Mouse (Mus musculus): ENCODE data around the gene Sptssa. TPM values are rescaled to one million over a fixed set of nuclear protein-coding genes. Genes with fewer than 3 reads are reported as not detected.

The Sptssa gene
- polyA plus RNA-seq, 1 experiment from 2014 or later: 163 TPM

DNA sequence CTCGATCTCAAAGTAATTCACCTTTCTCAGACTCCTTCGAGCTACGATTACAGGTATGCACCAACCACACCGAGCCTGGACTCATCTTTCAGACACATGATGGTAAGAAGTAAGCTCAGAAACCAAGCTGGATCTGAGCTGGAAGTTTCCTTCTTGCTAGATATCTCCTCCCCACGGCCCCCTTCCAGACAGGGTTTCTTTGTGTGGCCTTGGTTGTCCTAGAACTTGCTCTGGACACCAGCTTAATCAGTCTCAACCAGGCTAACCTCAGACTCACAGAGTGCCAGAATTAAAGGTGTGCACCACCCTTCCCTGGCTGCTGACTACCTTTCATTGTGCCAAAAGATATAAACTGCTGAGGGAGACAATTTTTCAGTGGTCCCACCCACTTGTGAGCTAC is 1.6 kb upstream of the Sptssa start:
- no peak overlapping the region for H3K9ac ChIP-seq (ENCODE audit: low read length)
- no peak for DNase-seq (ENCODE audit: low spot score)
- TF ChIP-seq EP300 (optimal IDR thresholded peaks at IDR 0.05): no peak
- no peak for TF ChIP-seq CTCF (IDR thresholded peaks at IDR 0.05; ENCODE audit: low read depth)
- no peaks in the 10 kb centered on the region for H3K27me3 ChIP-seq (ENCODE audit: control insufficient read depth, insufficient read depth, low read length)
- peaks cover 5% of the 10 kb centered on the region for H3K4me1 ChIP-seq (replicated peaks; ENCODE audit: control insufficient read depth, insufficient read depth)
- H3K4me3 ChIP-seq (ENCODE audit: low read depth, low read length): no peak overlapping the region
- no peak for ATAC-seq (ENCODE audit: low FRiP score, low TSS enrichment)
- WGBS: 96% methylated on average over 5 of the region's 5 CpGs
- H3K36me3 ChIP-seq (ENCODE audit: control insufficient read depth, insufficient read depth, low read length): no peaks in the 10 kb centered on the region
- 0 out of 2 replicates have a peak overlapping the region, but pooled peaks have one; percentile 40 for H3K27ac ChIP-seq (replicated peaks)
- H3K4me2 ChIP-seq (replicated peaks; ENCODE audit: low read depth): no peak overlapping the region
- no peaks in the 10 kb centered on the region for H3K9me3 ChIP-seq (ENCODE audit: control insufficient read depth, low read length)

DNA sequence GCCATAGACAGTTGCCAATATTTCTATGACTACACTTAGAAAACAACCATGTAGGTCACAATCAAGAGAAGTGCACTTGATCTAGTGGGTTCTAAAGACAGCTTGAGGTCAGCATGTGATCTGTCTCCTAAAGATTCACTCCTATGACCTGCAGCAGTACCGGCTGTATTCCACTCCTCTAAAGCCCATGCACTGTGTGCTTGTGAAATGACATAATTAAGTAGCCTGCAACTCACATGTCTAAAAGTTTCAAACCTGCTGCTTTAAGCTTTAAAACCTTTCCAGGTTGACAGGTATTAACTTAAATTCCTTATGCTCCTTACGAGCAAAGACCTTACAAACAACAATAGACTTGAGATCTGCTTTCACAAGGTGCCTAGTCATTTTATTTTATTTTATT is 853 bp upstream of the Sptssa start:
- DNase-seq (ENCODE audit: low spot score) (no peak), ATAC-seq (ENCODE audit: low FRiP score, low TSS enrichment) (no peak)
- Histone ChIP-seq H3K4me1 (replicated peaks; ENCODE audit: control insufficient read depth, insufficient read depth) (peaks cover 5% of the 10 kb centered on the region), H3K27me3 (ENCODE audit: control insufficient read depth, insufficient read depth, low read length) (no peaks in the 10 kb centered on the region), H3K4me2 (replicated peaks; ENCODE audit: low read depth) (peak overlapping the region; percentile 64; the same call in 1 of the 2 replicates), H3K4me3 (ENCODE audit: low read depth, low read length) (peak overlapping the region; percentile 71; the same call in 1 of the 2 replicates), H3K9me3 (ENCODE audit: control insufficient read depth, low read length) (no peaks in the 10 kb centered on the region), H3K27ac (replicated peaks) (no peak overlapping the region), H3K9ac (ENCODE audit: low read length) (no peak overlapping the region), H3K36me3 (ENCODE audit: control insufficient read depth, insufficient read depth, low read length) (no peaks in the 10 kb centered on the region)
- 43% methylated on average over 2 of the region's 2 CpGs for WGBS
- TF ChIP-seq CTCF (IDR thresholded peaks at IDR 0.05; ENCODE audit: low read depth): no peak
- TF ChIP-seq EP300 (optimal IDR thresholded peaks at IDR 0.05): no peak

DNA sequence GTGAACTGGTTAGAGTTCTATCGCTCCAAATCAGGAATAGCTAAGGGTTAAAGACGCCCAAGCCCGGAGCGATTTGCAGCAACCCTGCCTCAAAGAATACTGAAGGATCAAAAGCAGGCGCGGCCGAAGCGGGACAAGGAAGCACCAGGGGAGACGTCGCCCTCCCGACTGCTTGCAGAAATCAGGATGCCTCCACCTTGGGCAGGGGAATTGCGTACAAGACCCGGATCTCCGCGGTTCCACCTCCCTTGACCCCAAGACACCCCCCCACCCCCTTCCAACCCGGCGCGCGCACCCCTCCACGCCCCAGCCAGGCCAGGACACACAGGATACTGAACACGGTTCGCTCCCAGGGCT is 356 bp downstream of the Sptssa start:
- peaks cover 5% of the 10 kb centered on the region for H3K4me1 ChIP-seq (replicated peaks; ENCODE audit: control insufficient read depth, insufficient read depth)
- peak overlapping the region; percentile 95 for H3K27ac ChIP-seq (replicated peaks)
- no peaks in the 10 kb centered on the region for H3K36me3 ChIP-seq (ENCODE audit: control insufficient read depth, insufficient read depth, low read length)
- ATAC-seq (ENCODE audit: low FRiP score, low TSS enrichment): no peak; the same call in 1 of the 2 replicates
- WGBS: under 1% methylated on average over 22 of the region's 22 CpGs
- peak overlapping the region; percentile 79 for H3K9ac ChIP-seq (ENCODE audit: low read length)
- H3K27me3 ChIP-seq (ENCODE audit: control insufficient read depth, insufficient read depth, low read length): no peaks in the 10 kb centered on the region
- DNase-seq (ENCODE audit: low spot score): no peak
- peak overlapping the region; percentile 64 for H3K4me2 ChIP-seq (replicated peaks; ENCODE audit: low read depth)
- H3K9me3 ChIP-seq (ENCODE audit: control insufficient read depth, low read length): no peaks in the 10 kb centered on the region
- peak overlapping the region; percentile 71 for H3K4me3 ChIP-seq (ENCODE audit: low read depth, low read length)
- no peak for TF ChIP-seq EP300 (optimal IDR thresholded peaks at IDR 0.05)
- TF ChIP-seq CTCF (IDR thresholded peaks at IDR 0.05; ENCODE audit: low read depth): no peak

- Histone ChIP-seq H3K4me1 (replicated peaks; ENCODE audit: control insufficient read depth, insufficient read depth) (peaks cover 5% of the 10 kb centered on the region), H3K4me3 (ENCODE audit: low read depth, low read length) (peak overlapping the region; percentile 71), H3K27me3 (ENCODE audit: control insufficient read depth, insufficient read depth, low read length) (no peaks in the 10 kb centered on the region), H3K9ac (ENCODE audit: low read length) (peak overlapping the region; percentile 79), H3K4me2 (replicated peaks; ENCODE audit: low read depth) (peak overlapping the region; percentile 64), H3K36me3 (ENCODE audit: control insufficient read depth, insufficient read depth, low read length) (no peaks in the 10 kb centered on the region), H3K27ac (replicated peaks) (peak overlapping the region; percentile 95), H3K9me3 (ENCODE audit: control insufficient read depth, low read length) (no peaks in the 10 kb centered on the region)
- TF ChIP-seq CTCF (IDR thresholded peaks at IDR 0.05; ENCODE audit: low read depth) (no peak), EP300 (optimal IDR thresholded peaks at IDR 0.05) (no peak)
- DNase-seq (ENCODE audit: low spot score) (no peak), ATAC-seq (ENCODE audit: low FRiP score, low TSS enrichment) (no peak)
- WGBS: 11% methylated on average over 16 of the region's 16 CpGs
Measured at GRCm38 (mm10) chr12:54655292-54656038, 908 bp downstream of the Sptssa start.

DNA sequence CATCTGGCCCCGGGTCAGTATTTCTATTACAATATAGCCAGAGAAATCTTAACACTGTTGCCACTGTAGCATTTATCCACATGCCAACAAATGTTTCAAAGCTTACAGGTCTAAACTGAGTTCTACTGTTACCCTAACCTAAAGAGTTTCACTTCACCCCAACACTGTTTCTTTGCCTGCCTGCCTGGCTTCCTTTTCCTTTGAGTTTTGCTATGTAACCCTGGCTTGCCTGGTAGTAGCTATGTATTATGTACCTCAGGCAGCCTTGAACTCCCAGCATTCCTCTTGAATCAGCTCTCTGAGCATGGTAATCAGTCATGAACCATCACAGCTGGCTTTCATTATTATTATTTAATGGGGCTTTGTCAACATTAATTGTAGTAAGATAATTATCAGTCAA is 1.6 kb downstream of the Sptssa start:
- DNase-seq (ENCODE audit: low spot score): no peak
- TF ChIP-seq EP300 (optimal IDR thresholded peaks at IDR 0.05) (no peak), CTCF (IDR thresholded peaks at IDR 0.05; ENCODE audit: low read depth) (no peak)
- Histone ChIP-seq H3K27ac (replicated peaks) (peak overlapping the region; percentile 53), H3K4me2 (replicated peaks; ENCODE audit: low read depth) (peak overlapping the region; percentile 64), H3K4me1 (replicated peaks; ENCODE audit: control insufficient read depth, insufficient read depth) (peaks cover 5% of the 10 kb centered on the region), H3K9me3 (ENCODE audit: control insufficient read depth, low read length) (no peaks in the 10 kb centered on the region), H3K27me3 (ENCODE audit: control insufficient read depth, insufficient read depth, low read length) (no peaks in the 10 kb centered on the region), H3K4me3 (ENCODE audit: low read depth, low read length) (no peak overlapping the region), H3K9ac (ENCODE audit: low read length) (no peak overlapping the region), H3K36me3 (ENCODE audit: control insufficient read depth, insufficient read depth, low read length) (no peaks in the 10 kb centered on the region)
- 57% methylated on average over 1 of the region's 1 CpGs for WGBS
- ATAC-seq (ENCODE audit: low FRiP score, low TSS enrichment): no peak

DNA sequence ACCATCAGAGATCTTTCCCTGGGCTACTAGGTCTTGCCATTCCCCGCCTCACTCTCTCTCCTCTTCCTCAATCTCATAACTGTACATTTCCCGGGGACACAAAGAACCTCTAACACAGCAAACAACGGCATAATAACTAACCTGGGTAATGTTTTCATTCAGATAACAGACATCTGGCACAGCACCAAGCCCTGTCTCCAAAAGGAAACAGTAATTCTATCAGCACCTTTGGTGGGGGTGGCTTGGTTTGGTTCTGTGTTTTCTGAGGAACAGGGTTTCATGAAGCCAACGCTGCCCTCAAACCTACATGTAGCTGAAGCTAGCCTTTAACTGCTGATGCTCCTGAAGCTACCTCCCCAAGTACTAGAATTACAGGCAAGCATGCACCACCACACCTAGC is 2.2 kb downstream of the Sptssa start:
- H3K27ac ChIP-seq (replicated peaks): peak overlapping the region; percentile 53
- ATAC-seq (ENCODE audit: low FRiP score, low TSS enrichment): no peak; the same call in 1 of the 2 replicates
- no peak overlapping the region for H3K4me3 ChIP-seq (ENCODE audit: low read depth, low read length)
- H3K9ac ChIP-seq (ENCODE audit: low read length): no peak overlapping the region
- TF ChIP-seq CTCF (IDR thresholded peaks at IDR 0.05; ENCODE audit: low read depth) (no peak), EP300 (optimal IDR thresholded peaks at IDR 0.05) (no peak)
- no peaks in the 10 kb centered on the region for H3K27me3 ChIP-seq (ENCODE audit: control insufficient read depth, insufficient read depth, low read length)
- peak overlapping the region; percentile 64 for H3K4me2 ChIP-seq (replicated peaks; ENCODE audit: low read depth)
- H3K9me3 ChIP-seq (ENCODE audit: control insufficient read depth, low read length): no peaks in the 10 kb centered on the region
- peak; percentile 78 for DNase-seq (ENCODE audit: low spot score)
- H3K4me1 ChIP-seq (replicated peaks; ENCODE audit: control insufficient read depth, insufficient read depth): peaks cover 5% of the 10 kb centered on the region
- WGBS: 38% methylated on average over 4 of the region's 4 CpGs
- no peaks in the 10 kb centered on the region for H3K36me3 ChIP-seq (ENCODE audit: control insufficient read depth, insufficient read depth, low read length)

Measured in stomach, postnatal 0 days (tissue).